Mouse (Mus musculus): ENCODE results near the gene Gm15155. TPM values are rescaled to one million over a fixed set of nuclear protein-coding genes. Genes with fewer than 3 reads are reported as not detected.
"Not testable (repeated sequence)": the region's sequence is repeated elsewhere in the genome, so short reads cannot be mapped to it uniquely, and the experiment has no call there.

The Gm15155 gene
- polyA plus RNA-seq, 1 experiment from 2014 or later: not detected

DNA sequence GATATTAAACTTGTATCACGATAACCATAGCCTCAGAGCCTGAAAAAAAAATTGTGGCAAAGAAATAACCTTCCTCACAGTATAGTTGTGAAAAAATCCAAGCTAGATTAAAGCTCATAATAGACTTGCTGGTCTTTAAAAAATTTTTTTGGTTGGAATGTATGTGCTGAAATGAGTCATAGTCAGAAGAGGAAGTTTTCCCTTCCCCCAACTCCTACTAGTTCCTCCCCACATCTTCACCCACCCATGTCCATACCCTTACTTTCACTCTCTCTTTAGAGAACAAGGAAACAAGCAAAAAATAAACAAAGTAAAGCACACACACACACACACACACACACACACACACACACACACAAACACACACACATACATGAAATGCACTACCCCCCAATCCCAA, 103.8 kb downstream of the Gm15155 start:
- Histone ChIP-seq H3K4me2 (ENCODE audit: low read length) (no peak overlapping the region), H3K27me3 (ENCODE audit: control insufficient read depth, insufficient read depth, low read depth, low read length) (no peaks in the 10 kb centered on the region), H3K36me3 (ENCODE audit: control insufficient read depth, insufficient read depth, low read length) (no peaks in the 10 kb centered on the region), H3K9ac (ENCODE audit: low read depth, low read length) (no peak overlapping the region), H3K27ac (ENCODE audit: low read length) (no peak overlapping the region), H3K4me3 (ENCODE audit: low read depth, low read length) (no peak overlapping the region), H3K4me1 (ENCODE audit: control insufficient read depth, insufficient read depth, low read length) (no peaks in the 10 kb centered on the region), H3K9me3 (replicated peaks; ENCODE audit: control insufficient read depth, low read length, poor library complexity, severe bottlenecking) (no peaks in the 10 kb centered on the region)
- ATAC-seq: no peak
- WGBS: 80% methylated on average over 1 of the region's 1 CpGs

- Histone ChIP-seq H3K4me2 (ENCODE audit: low read length) (no peak overlapping the region), H3K9me3 (replicated peaks; ENCODE audit: control insufficient read depth, low read length, poor library complexity, severe bottlenecking) (no peaks in the 10 kb centered on the region), H3K4me3 (ENCODE audit: low read depth, low read length) (no peak overlapping the region), H3K9ac (ENCODE audit: low read depth, low read length) (no peak overlapping the region), H3K27ac (ENCODE audit: low read length) (no peak overlapping the region), H3K36me3 (ENCODE audit: control insufficient read depth, insufficient read depth, low read length) (no peaks in the 10 kb centered on the region), H3K27me3 (ENCODE audit: control insufficient read depth, insufficient read depth, low read depth, low read length) (no peaks in the 10 kb centered on the region), H3K4me1 (ENCODE audit: control insufficient read depth, insufficient read depth, low read length) (no peaks in the 10 kb centered on the region)
- ATAC-seq: no peak
- 38% methylated on average over 1 of the region's 1 CpGs for WGBS
Measured at GRCm38 (mm10) chrX:155888118-155888517, 263.6 kb downstream of the Gm15155 start.

DNA sequence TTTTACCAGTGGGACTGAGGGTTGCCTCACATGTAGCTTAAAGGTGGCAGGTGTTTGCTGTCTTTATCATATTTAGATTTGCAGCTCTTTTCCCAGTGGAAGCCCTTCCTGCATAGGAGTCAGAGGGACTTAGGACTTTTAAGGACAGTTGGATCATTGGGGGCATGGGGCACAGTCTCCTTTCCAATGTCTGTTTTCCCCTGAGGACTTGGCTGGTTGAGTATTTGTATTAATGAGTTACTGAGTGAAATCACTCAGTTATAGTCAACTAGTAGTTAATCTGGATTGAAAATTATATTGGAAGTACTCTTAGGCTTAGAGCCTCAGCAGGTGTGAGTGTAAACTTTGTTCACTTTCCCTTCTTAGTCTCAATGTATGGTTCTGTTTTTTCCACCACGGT, 275.5 kb downstream of the Gm15155 start:
- WGBS: 89% methylated on average over 1 of the region's 1 CpGs
- no peak overlapping the region for H3K27ac ChIP-seq (ENCODE audit: low read length)
- no peak for ATAC-seq

DNA sequence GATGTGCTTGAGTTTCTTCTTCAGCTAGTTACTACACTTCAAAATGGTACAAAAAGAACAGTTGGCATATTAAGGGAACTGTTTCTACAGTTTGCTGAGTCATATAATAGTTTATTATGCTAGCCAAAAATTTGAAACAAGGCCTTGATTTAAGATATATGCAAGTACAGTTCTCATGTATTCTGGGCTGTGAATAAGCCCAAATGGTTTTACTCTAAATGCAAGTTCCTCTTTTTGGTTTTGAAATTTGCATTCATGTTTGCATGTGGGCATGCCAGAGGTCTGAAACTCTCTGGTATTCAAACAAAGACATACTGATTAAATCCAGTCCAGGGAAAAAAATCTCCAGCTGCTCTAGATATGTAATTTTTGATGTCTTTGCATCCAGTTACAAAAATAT, 277.2 kb downstream of the Gm15155 start:
- Histone ChIP-seq H3K4me1 (ENCODE audit: control insufficient read depth, insufficient read depth, low read length) (no peaks in the 10 kb centered on the region), H3K4me3 (ENCODE audit: low read depth, low read length) (no peak overlapping the region)

More for the DNA sequence above, 275.5 kb downstream of the Gm15155 start:
- no peaks in the 10 kb centered on the region for H3K4me1 ChIP-seq (ENCODE audit: control insufficient read depth, insufficient read depth, low read length)
- H3K27me3 ChIP-seq (ENCODE audit: control insufficient read depth, insufficient read depth, low read depth, low read length): no peaks in the 10 kb centered on the region
- H3K9me3 ChIP-seq (replicated peaks; ENCODE audit: control insufficient read depth, low read length, poor library complexity, severe bottlenecking): no peaks in the 10 kb centered on the region
- no peak overlapping the region for H3K4me3 ChIP-seq (ENCODE audit: low read depth, low read length)
- no peaks in the 10 kb centered on the region for H3K36me3 ChIP-seq (ENCODE audit: control insufficient read depth, insufficient read depth, low read length)
- H3K4me2 ChIP-seq (ENCODE audit: low read length): no peak overlapping the region
- H3K9ac ChIP-seq (ENCODE audit: low read depth, low read length): no peak overlapping the region

DNA sequence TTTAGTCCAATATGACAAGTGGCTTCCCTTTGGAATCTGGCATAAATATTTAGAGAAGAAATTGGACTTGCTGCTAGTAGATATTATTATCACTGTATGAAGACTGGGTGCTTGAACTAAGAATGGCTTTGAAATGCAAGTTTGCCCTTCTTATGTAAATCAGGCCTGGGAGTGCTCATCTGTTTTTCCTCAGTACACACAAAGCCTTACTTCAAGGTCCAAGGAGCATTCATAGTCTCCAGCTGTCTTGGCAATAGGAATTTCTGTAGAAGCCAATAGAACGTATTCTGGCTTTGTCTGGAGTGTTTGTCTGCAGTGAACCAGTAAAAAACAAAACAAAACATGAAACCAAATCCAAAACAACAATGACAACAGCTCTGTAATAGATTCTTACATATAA, 278.6 kb downstream of the Gm15155 start:
- Histone ChIP-seq H3K9me3 (replicated peaks; ENCODE audit: control insufficient read depth, low read length, poor library complexity, severe bottlenecking) (no peaks in the 10 kb centered on the region), H3K4me3 (ENCODE audit: low read depth, low read length) (no peak overlapping the region), H3K4me1 (ENCODE audit: control insufficient read depth, insufficient read depth, low read length) (no peaks in the 10 kb centered on the region), H3K4me2 (ENCODE audit: low read length) (no peak overlapping the region), H3K27ac (ENCODE audit: low read length) (no peak overlapping the region), H3K36me3 (ENCODE audit: control insufficient read depth, insufficient read depth, low read length) (no peaks in the 10 kb centered on the region), H3K9ac (ENCODE audit: low read depth, low read length) (no peak overlapping the region), H3K27me3 (ENCODE audit: control insufficient read depth, insufficient read depth, low read depth, low read length) (no peaks in the 10 kb centered on the region)
- WGBS: 3% methylated on average over 1 of the region's 1 CpGs
- ATAC-seq: no peak

More for the DNA sequence above, 277.2 kb downstream of the Gm15155 start:
- Histone ChIP-seq H3K4me2 (ENCODE audit: low read length) (no peak overlapping the region), H3K27me3 (ENCODE audit: control insufficient read depth, insufficient read depth, low read depth, low read length) (no peaks in the 10 kb centered on the region), H3K9me3 (replicated peaks; ENCODE audit: control insufficient read depth, low read length, poor library complexity, severe bottlenecking) (no peaks in the 10 kb centered on the region), H3K36me3 (ENCODE audit: control insufficient read depth, insufficient read depth, low read length) (no peaks in the 10 kb centered on the region), H3K27ac (ENCODE audit: low read length) (no peak overlapping the region), H3K9ac (ENCODE audit: low read depth, low read length) (no peak overlapping the region)
- no peak for ATAC-seq

DNA sequence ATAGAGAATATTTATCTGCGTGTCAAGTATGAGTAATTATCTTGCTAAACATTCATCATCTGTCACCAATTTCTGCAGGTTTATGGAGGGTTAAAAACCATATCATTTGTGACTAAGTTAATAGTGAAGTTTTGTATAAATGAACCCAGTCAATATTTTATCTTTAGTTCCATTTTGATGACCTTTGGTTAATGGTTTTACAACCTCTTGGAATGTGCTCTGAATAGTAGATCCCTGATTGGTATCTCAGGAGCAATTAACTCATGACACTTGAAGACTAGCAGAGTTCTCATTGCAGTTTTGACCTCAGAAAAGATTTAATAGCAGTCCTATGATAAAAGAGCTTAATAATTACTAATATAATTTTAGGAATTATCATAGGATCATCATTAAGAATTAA, 385.2 kb downstream of the Gm15155 start:
- no peak overlapping the region for H3K9ac ChIP-seq (ENCODE audit: low read depth, low read length)
- no peak for ATAC-seq
- no peak overlapping the region for H3K4me3 ChIP-seq (ENCODE audit: low read depth, low read length)
- H3K4me1 ChIP-seq (ENCODE audit: control insufficient read depth, insufficient read depth, low read length): no peaks in the 10 kb centered on the region
- H3K27ac ChIP-seq (ENCODE audit: low read length): no peak overlapping the region
- H3K36me3 ChIP-seq (ENCODE audit: control insufficient read depth, insufficient read depth, low read length): no peaks in the 10 kb centered on the region
- no peaks in the 10 kb centered on the region for H3K9me3 ChIP-seq (replicated peaks; ENCODE audit: control insufficient read depth, low read length, poor library complexity, severe bottlenecking)
- H3K4me2 ChIP-seq (ENCODE audit: low read length): no peak overlapping the region
- 80% methylated on average over 1 of the region's 1 CpGs for WGBS
- no peaks in the 10 kb centered on the region for H3K27me3 ChIP-seq (ENCODE audit: control insufficient read depth, insufficient read depth, low read depth, low read length)

- Histone ChIP-seq H3K4me3 (ENCODE audit: low read depth, low read length) (no peak overlapping the region), H3K9me3 (replicated peaks; ENCODE audit: control insufficient read depth, low read length, poor library complexity, severe bottlenecking) (no peaks in the 10 kb centered on the region), H3K4me2 (ENCODE audit: low read length) (no peak overlapping the region), H3K27me3 (ENCODE audit: control insufficient read depth, insufficient read depth, low read depth, low read length) (no peaks in the 10 kb centered on the region), H3K4me1 (ENCODE audit: control insufficient read depth, insufficient read depth, low read length) (no peaks in the 10 kb centered on the region), H3K36me3 (ENCODE audit: control insufficient read depth, insufficient read depth, low read length) (no peaks in the 10 kb centered on the region), H3K9ac (ENCODE audit: low read depth, low read length) (no peak overlapping the region), H3K27ac (ENCODE audit: low read length) (no peak overlapping the region)
- ATAC-seq: no peak
- WGBS: 79% methylated on average over 2 of the region's 2 CpGs
Measured at GRCm38 (mm10) chrX:156155776-156156175, 531.2 kb downstream of the Gm15155 start.

DNA sequence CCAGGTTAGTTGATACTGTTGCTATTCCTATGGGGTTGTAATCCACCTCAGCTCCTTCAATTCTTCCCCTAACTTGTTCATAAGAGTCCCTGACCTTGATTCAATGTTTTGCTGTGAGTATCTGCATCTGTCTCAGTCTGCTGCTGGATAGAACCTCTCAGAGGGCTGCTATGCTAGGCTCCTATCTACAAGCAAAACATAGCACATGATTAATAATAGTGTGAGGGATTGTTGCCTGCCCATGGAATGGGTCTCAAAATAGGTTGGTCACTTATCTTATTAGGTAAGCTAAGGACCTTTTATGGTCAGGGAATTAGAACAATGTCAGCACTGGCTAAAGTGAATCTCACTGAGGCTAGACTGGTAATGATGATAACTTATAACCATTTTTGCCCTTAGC, 547.0 kb downstream of the Gm15155 start:
- no peak overlapping the region for H3K9ac ChIP-seq (ENCODE audit: low read depth, low read length)
- H3K4me2 ChIP-seq (ENCODE audit: low read length): no peak overlapping the region
- no peaks in the 10 kb centered on the region for H3K36me3 ChIP-seq (ENCODE audit: control insufficient read depth, insufficient read depth, low read length)
- no peak overlapping the region for H3K27ac ChIP-seq (ENCODE audit: low read length)
- no peak overlapping the region for H3K4me3 ChIP-seq (ENCODE audit: low read depth, low read length)
- no peaks in the 10 kb centered on the region for H3K27me3 ChIP-seq (ENCODE audit: control insufficient read depth, insufficient read depth, low read depth, low read length)
- no peaks in the 10 kb centered on the region for H3K4me1 ChIP-seq (ENCODE audit: control insufficient read depth, insufficient read depth, low read length)
- ATAC-seq: no peak
- no peaks in the 10 kb centered on the region for H3K9me3 ChIP-seq (replicated peaks; ENCODE audit: control insufficient read depth, low read length, poor library complexity, severe bottlenecking)

GRCm38 (mm10) chrX:156303806-156304205, 679.3 kb downstream of the Gm15155 start:
- not testable (repeated sequence) for H3K27ac ChIP-seq (ENCODE audit: low read length); H3K4me2 ChIP-seq (ENCODE audit: low read length); H3K27me3 ChIP-seq (ENCODE audit: control insufficient read depth, insufficient read depth, low read depth, low read length); H3K4me1 ChIP-seq (ENCODE audit: control insufficient read depth, insufficient read depth, low read length); H3K9me3 ChIP-seq (replicated peaks; ENCODE audit: control insufficient read depth, low read length, poor library complexity, severe bottlenecking); H3K4me3 ChIP-seq (ENCODE audit: low read depth, low read length); H3K9ac ChIP-seq (ENCODE audit: low read depth, low read length); ATAC-seq; H3K36me3 ChIP-seq (ENCODE audit: control insufficient read depth, insufficient read depth, low read length)
